Mouse (Mus musculus): Measurements from ENCODE around the gene Magi1.
"Not testable (repeated sequence)": the region's sequence is repeated elsewhere in the genome, so short reads cannot be mapped to it uniquely, and the experiment has no call there.

Gene Magi1

GRCm38 (mm10) chr6:93717826-93718375 lies 565.8 kb downstream of the Magi1 start:
- in situ Hi-C loops (cut with MboI; ENCODE audit: low pct_unique_long_range_greater_than_20kb in 1 of 2, low sequenced_read_pairs in 2 of 2, unreplicated experiment in 1 of 2) = no loop called here

- in situ Hi-C loops (cut with MboI; ENCODE audit: low pct_unique_long_range_greater_than_20kb in 1 of 2, low sequenced_read_pairs in 2 of 2, unreplicated experiment in 1 of 2) = no loop called here
Measured at GRCm38 (mm10) chr6:93716686-93717625, 566.8 kb downstream of the Magi1 start.

- in situ Hi-C loops (cut with MboI; ENCODE audit: low pct_unique_long_range_greater_than_20kb in 1 of 2, low sequenced_read_pairs in 2 of 2, unreplicated experiment in 1 of 2) = no loop called here
Measured at GRCm38 (mm10) chr6:93715181-93716180, 568.2 kb downstream of the Magi1 start.

GRCm38 (mm10) chr6:93704350-93704749 lies 579.4 kb downstream of the Magi1 start:
- in situ Hi-C loops (cut with MboI; ENCODE audit: low pct_unique_long_range_greater_than_20kb in 1 of 2, low sequenced_read_pairs in 2 of 2, unreplicated experiment in 1 of 2) = no loop called here

- in situ Hi-C loops (cut with MboI; ENCODE audit: low pct_unique_long_range_greater_than_20kb in 1 of 2, low sequenced_read_pairs in 2 of 2, unreplicated experiment in 1 of 2) = no loop called here
Measured at GRCm38 (mm10) chr6:93699436-93699835, 584.3 kb downstream of the Magi1 start.

- in situ Hi-C loops (cut with MboI; ENCODE audit: low pct_unique_long_range_greater_than_20kb in 1 of 2, low sequenced_read_pairs in 2 of 2, unreplicated experiment in 1 of 2) = no loop called here
Measured at GRCm38 (mm10) chr6:93697956-93698355, 585.8 kb downstream of the Magi1 start.

- in situ Hi-C loops (cut with MboI; ENCODE audit: low pct_unique_long_range_greater_than_20kb in 1 of 2, low sequenced_read_pairs in 2 of 2, unreplicated experiment in 1 of 2) = no loop called here
Measured at GRCm38 (mm10) chr6:93678766-93679165, 605.0 kb downstream of the Magi1 start.

GRCm38 (mm10) chr6:93666731-93667130 lies 617.0 kb downstream of the Magi1 start:
- in situ Hi-C loops (cut with MboI; ENCODE audit: low pct_unique_long_range_greater_than_20kb in 1 of 2, low sequenced_read_pairs in 2 of 2, unreplicated experiment in 1 of 2) = no loop called here

- in situ Hi-C loops (cut with MboI; ENCODE audit: low pct_unique_long_range_greater_than_20kb in 1 of 2, low sequenced_read_pairs in 2 of 2, unreplicated experiment in 1 of 2) = no loop called here
Measured at GRCm38 (mm10) chr6:93665056-93665805, 618.5 kb downstream of the Magi1 start.

- in situ Hi-C loops (cut with MboI; ENCODE audit: low pct_unique_long_range_greater_than_20kb in 1 of 2, low sequenced_read_pairs in 2 of 2, unreplicated experiment in 1 of 2) = no loop called here
Measured at GRCm38 (mm10) chr6:93661139-93661538, 622.6 kb downstream of the Magi1 start.

GRCm38 (mm10) chr6:93659534-93659933 lies 624.2 kb downstream of the Magi1 start:
- in situ Hi-C loops (cut with MboI; ENCODE audit: low pct_unique_long_range_greater_than_20kb in 1 of 2, low sequenced_read_pairs in 2 of 2, unreplicated experiment in 1 of 2) = no loop called here

- in situ Hi-C loops (cut with MboI; ENCODE audit: low pct_unique_long_range_greater_than_20kb in 1 of 2, low sequenced_read_pairs in 2 of 2, unreplicated experiment in 1 of 2) = no loop called here
Measured at GRCm38 (mm10) chr6:93657187-93657974, 626.3 kb downstream of the Magi1 start.

GRCm38 (mm10) chr6:93648581-93649230 lies 635.0 kb downstream of the Magi1 start:
- in situ Hi-C loops (cut with MboI; ENCODE audit: low pct_unique_long_range_greater_than_20kb in 1 of 2, low sequenced_read_pairs in 2 of 2, unreplicated experiment in 1 of 2) = no loop called here

- in situ Hi-C loops (cut with MboI; ENCODE audit: low pct_unique_long_range_greater_than_20kb in 1 of 2, low sequenced_read_pairs in 2 of 2, unreplicated experiment in 1 of 2) = not testable (repeated sequence)
Measured at GRCm38 (mm10) chr6:93629735-93630291, 653.9 kb downstream of the Magi1 start.

GRCm38 (mm10) chr6:93627200-93627599 lies 656.5 kb downstream of the Magi1 start:
- in situ Hi-C loops (cut with MboI; ENCODE audit: low pct_unique_long_range_greater_than_20kb in 1 of 2, low sequenced_read_pairs in 2 of 2, unreplicated experiment in 1 of 2) = no loop called here

Measured in mouse embryonic stem cell (cell line).